8 mouse cellular contexts compared by ENCODE assay signal in genomic region chr12:111008500-111009490, GRCm38 (mm10). TPM values are rescaled to one million over a fixed set of nuclear protein-coding genes. Genes with fewer than 3 reads are reported as not detected.
DNase-seq lines count a peak whose midpoint lies in the region; TF ChIP-seq lines count a peak whose summit lies in the region.

No protein-coding gene starts in this region.

- H3K27ac ChIP-seq in heart, adult 2 months: peak overlapping the region; percentile 38; the same call in 1 of the 2 replicates

- intact Hi-C loops in heart, postnatal 25 days (cut with DNase I): no loop called here
- intact Hi-C loops in heart, adult 2 months (cut with DNase I): no loop called here

- no peak overlapping the region for H3K4me3 ChIP-seq in heart, adult 2 months

- no peak for TF ChIP-seq POLR2A in heart, adult 2 months (IDR thresholded peaks at IDR 0.05; ENCODE audit: insufficient read depth, low read depth, low read length)

- H3K36me3 ChIP-seq in heart, adult 2 months (ENCODE audit: control insufficient read depth, insufficient read depth, low read length): no peaks in the 10 kb centered on the region

- H3K27me3 ChIP-seq in heart, adult 2 months (ENCODE audit: control insufficient read depth, insufficient read depth, low read length): no peaks in the 10 kb centered on the region

- no peak for TF ChIP-seq CTCF in heart, adult 2 months (IDR thresholded peaks at IDR 0.05)

- H3K79me2 ChIP-seq in heart, adult 2 months (replicated peaks; ENCODE audit: control insufficient read depth, insufficient read depth, low read length): no peaks in the 10 kb centered on the region

- no peak for TF ChIP-seq EP300 in heart, adult 2 months (IDR thresholded peaks at IDR 0.05; ENCODE audit: insufficient read depth, low read depth, low read length)

- WGBS in heart, adult 2 months: 23% methylated on average over 11 of the region's 11 CpGs

- H3K4me1 ChIP-seq in heart, adult 2 months (ENCODE audit: control insufficient read depth, insufficient read depth, low read length): peaks cover 15% of the 10 kb centered on the region

- DNase-seq in heart, adult 18-20 months: peak; percentile 30 to 41
- DNase-seq in heart, postnatal 25 days (ENCODE audit: low spot score): no peak
- DNase-seq in ZHBTc4 (ENCODE audit: low read depth, low spot score): peak; percentile 75
- peak in 1 of 2 experiments; percentile 14 for DNase-seq in heart, adult 2 months
- peak; percentile 33 for DNase-seq in liver
- no peak for DNase-seq in thymus, postnatal 10 days (ENCODE audit: low spot score in 2 of 2)
- DNase-seq in gastrocnemius, postnatal 10 days: no peak
- DNase-seq in urinary bladder, postnatal 10 days (ENCODE audit: low spot score): no peak

- H3K9ac ChIP-seq in heart, adult 2 months (ENCODE audit: low read depth, low read length): no peak overlapping the region

RNA-seq across cellular contexts. Expression of gene Ankrd9, which starts 30.0 kb away (rescaled TPM):
- total RNA-seq in heart, adult 18-20 months (2021): 10 to 100 TPM; 59.5 to 68.0 TPM
- 10 to 100 TPM; 66.8 to 71.8 TPM for total RNA-seq in heart, postnatal 25 days (2021)
- 10 to 100 TPM; 59.3 to 84.2 TPM for total RNA-seq in heart, adult 2 months (2021)
- 80.5 and 93.2 TPM in 2 replicates for polyA plus RNA-seq in heart, adult 2 months (2012; rRNA removed)
- 100 to 1,000 TPM in 1 of 2 experiments, 10 to 100 TPM in 1; 20.3 to 102 TPM for total RNA-seq in gastrocnemius, postnatal 10 days (2021)

RNA-seq across cellular contexts. Expression of gene Rcor1, which starts 30.4 kb away (rescaled TPM):
- 10 to 100 TPM; 14.7 to 15.0 TPM for total RNA-seq in heart, adult 18-20 months (2021)
- total RNA-seq in heart, postnatal 25 days (2021): 10 to 100 TPM; 14.8 to 17.4 TPM
- 10 to 100 TPM; 13.9 to 14.8 TPM for total RNA-seq in heart, adult 2 months (2021)
- polyA plus RNA-seq in heart, adult 2 months (2012; rRNA removed): 5.9 and 9.9 TPM in 2 replicates
- 10 to 100 TPM; 14.3 to 19.4 TPM for total RNA-seq in gastrocnemius, postnatal 10 days (2021)

Comparison
In these comparisons a context has a peak if more than half of its experiments do, and no peak if none do; other contexts are left out.
1. DNase-seq: peak in heart, adult 18-20 months (2 of 2), ZHBTc4 (single experiment) and liver (single experiment); none in heart, postnatal 25 days (single experiment), thymus, postnatal 10 days (0 of 2), gastrocnemius, postnatal 10 days (single experiment) and urinary bladder, postnatal 10 days (single experiment).